Mouse (Mus musculus) induced T-regulatory cell, adult 2 months (primary cell): ENCODE measurements around the gene Mtrf1l.
A peak's percentile ranks its signal among the peaks of the same experiment; 100 is the strongest.

Experiments used
- DNase-seq: peaks from one replicate; pipeline ENCODE4 v3.0.0-alpha.2; 2012; ENCODE audit warnings: low read depth

The Mtrf1l gene

GRCm38 (mm10) chr10:5823740-5824491, at the start of gene Mtrf1l:
Mtrf1l (minus strand) TSS chr10:5823910.
- peak; percentile 99 for DNase-seq

- DNase-seq = no peak
These were observed 47.4 kb upstream of the Mtrf1l start for GRCm38 (mm10) chr10:5871081-5871480.

- no peak for DNase-seq
These were observed 44.4 kb upstream of the Mtrf1l start for GRCm38 (mm10) chr10:5867981-5868552.

GRCm38 (mm10) chr10:5865996-5866395, 42.3 kb upstream of the Mtrf1l start:
- no peak for DNase-seq

- no peak for DNase-seq
These were observed 39.0 kb upstream of the Mtrf1l start for GRCm38 (mm10) chr10:5862669-5863068.

GRCm38 (mm10) chr10:5860849-5861248, 37.1 kb upstream of the Mtrf1l start:
- DNase-seq = no peak

GRCm38 (mm10) chr10:5859729-5860128, 36.0 kb upstream of the Mtrf1l start:
- DNase-seq = peak; percentile 43

GRCm38 (mm10) chr10:5857996-5858549, 34.4 kb upstream of the Mtrf1l start:
- no peak for DNase-seq

GRCm38 (mm10) chr10:5853290-5853868, 29.7 kb upstream of the Mtrf1l start:
- no peak for DNase-seq

GRCm38 (mm10) chr10:5846939-5847338, 23.2 kb upstream of the Mtrf1l start:
- peak; percentile 55 for DNase-seq

- peak; percentile 83 for DNase-seq
These were observed 17.7 kb upstream of the Mtrf1l start for GRCm38 (mm10) chr10:5841369-5841768.

- DNase-seq = no peak
These were observed 2.8 kb upstream of the Mtrf1l start for GRCm38 (mm10) chr10:5826336-5827025.

GRCm38 (mm10) chr10:5824779-5825178, 1.1 kb upstream of the Mtrf1l start:
- peak; percentile 90 for DNase-seq

- DNase-seq = no peak
These were observed 395 bp downstream of the Mtrf1l start for GRCm38 (mm10) chr10:5823291-5823739.

- DNase-seq = no peak
These were observed 4.9 kb downstream of the Mtrf1l start for GRCm38 (mm10) chr10:5818772-5819171.

- no peak for DNase-seq
These were observed 7.7 kb downstream of the Mtrf1l start for GRCm38 (mm10) chr10:5815968-5816367.

- no peak for DNase-seq
These were observed 10.0 kb downstream of the Mtrf1l start for GRCm38 (mm10) chr10:5813724-5814123.

GRCm38 (mm10) chr10:5807683-5808082, 16.0 kb downstream of the Mtrf1l start:
- no peak for DNase-seq

- no peak for DNase-seq
These were observed 16.7 kb downstream of the Mtrf1l start for GRCm38 (mm10) chr10:5806996-5807395.

- DNase-seq = no peak
These were observed 17.3 kb downstream of the Mtrf1l start for GRCm38 (mm10) chr10:5806416-5806815.

- DNase-seq = peak; percentile 99
These were observed 17.9 kb downstream of the Mtrf1l start for GRCm38 (mm10) chr10:5805731-5806307.

- DNase-seq = peak; percentile 99
These were observed 18.4 kb downstream of the Mtrf1l start, which contains the start of gene Fbxo5 for GRCm38 (mm10) chr10:5805243-5805730. Fbxo5 (minus strand) TSS chr10:5805600.
